Mouse (Mus musculus) MEL (cell line): ENCODE results near the gene Olfr963.

Source experiments
- CTCF ChIP-seq, 3 experiments: IDR thresholded peaks in 2 of 3; conservative IDR thresholded peaks in 1 of 3; 2 replicates each; pipeline ENCODE4 v1.5.1; 2011 to 2012; ENCODE audit warnings: low read length in 3 of 3, low read depth in 2 of 3, mild to moderate bottlenecking in 2 of 3, improper control_type of control experiment in 1 of 3, inconsistent platforms in 1 of 3, mixed read lengths in 1 of 3, moderate library complexity in 1 of 3; ENCODE audit not compliant: control insufficient read depth in 1 of 3, insufficient read depth in 1 of 3, poor library complexity in 1 of 3, severe bottlenecking in 1 of 3
- EP300 ChIP-seq, 2 experiments: IDR thresholded peaks; 2 replicates each; pipeline ENCODE4 v1.6.1; 2011; ENCODE audit warnings: improper control_type of control experiment in 2 of 2, low read length in 2 of 2, low read depth in 1 of 2, mild to moderate bottlenecking in 1 of 2
- GATA1 ChIP-seq: IDR thresholded peaks from 2 replicates; pipeline ENCODE4 v1.6.1; 2011; ENCODE audit warnings: low read depth, low read length, improper control_type of control experiment
- JUND ChIP-seq: IDR thresholded peaks from 2 replicates; pipeline ENCODE4 v1.6.1; 2011; ENCODE audit warnings: low read depth, mild to moderate bottlenecking, improper control_type of control experiment, low read length
- MAX ChIP-seq: IDR thresholded peaks from 2 replicates; pipeline ENCODE4 v1.6.1; 2011; ENCODE audit warnings: low read length, improper control_type of control experiment
- MYB ChIP-seq: IDR thresholded peaks from 2 replicates; pipeline ENCODE4 v1.6.1; 2011; ENCODE audit warnings: mild to moderate bottlenecking, low read depth, low read length, improper control_type of control experiment
- POLR2A ChIP-seq, 2 experiments: IDR thresholded peaks; 2 replicates each; pipeline ENCODE4 v1.6.1; 2011 to 2012; ENCODE audit warnings: low read length in 2 of 2, mild to moderate bottlenecking in 2 of 2, control low read depth in 1 of 2, improper control_type of control experiment in 1 of 2, low read depth in 1 of 2, moderate library complexity in 1 of 2; ENCODE audit not compliant: control insufficient read depth in 1 of 2, insufficient read depth in 1 of 2, poor library complexity in 1 of 2
- UBTF ChIP-seq: IDR thresholded peaks from 2 replicates; pipeline ENCODE4 v1.6.1; 2012; ENCODE audit warnings: low read depth, mild to moderate bottlenecking, inconsistent platforms, low read length, improper control_type of control experiment, moderate library complexity, borderline replicate concordance; ENCODE audit not compliant: insufficient read depth
- ZC3H11A ChIP-seq: IDR thresholded peaks from 2 replicates; pipeline ENCODE4 v1.6.1; 2012; ENCODE audit warnings: low read depth, mild to moderate bottlenecking, inconsistent platforms, low read length, improper control_type of control experiment

- TF ChIP-seq GATA1 (no peak), EP300 (IDR thresholded peaks at IDR 0.05; ENCODE audit: low read depth in 1 of 2, low read length in 2 of 2) (no peak), CTCF (IDR thresholded peaks at IDR 0.05 in 2 of 3, conservative IDR thresholded peaks at IDR 0.05 in 1 of 3; ENCODE audit: control insufficient read depth in 1 of 3, insufficient read depth in 1 of 3, low read depth in 2 of 3, low read length in 3 of 3, poor library complexity in 1 of 3, severe bottlenecking in 1 of 3) (no peak), POLR2A (IDR thresholded peaks at IDR 0.05; ENCODE audit: control insufficient read depth in 1 of 2, insufficient read depth in 1 of 2, low read depth in 1 of 2, low read length in 2 of 2, poor library complexity in 1 of 2) (no peak), JUND (no peak), MYB (no peak), MAX (no peak), UBTF (no peak), ZC3H11A (no peak)
Observed at GRCm38 (mm10) chr9:39666905-39667304, at the start of gene Olfr963.
